Mouse (Mus musculus) adipocyte (in vitro differentiated cells): ENCODE results near the gene Gnb4.

Source experiments
- DNase-seq: peaks from one replicate; pipeline ENCODE4 v3.0.0-alpha.2; 2016; ENCODE audit warnings: low spot score

Gene Gnb4

DNA sequence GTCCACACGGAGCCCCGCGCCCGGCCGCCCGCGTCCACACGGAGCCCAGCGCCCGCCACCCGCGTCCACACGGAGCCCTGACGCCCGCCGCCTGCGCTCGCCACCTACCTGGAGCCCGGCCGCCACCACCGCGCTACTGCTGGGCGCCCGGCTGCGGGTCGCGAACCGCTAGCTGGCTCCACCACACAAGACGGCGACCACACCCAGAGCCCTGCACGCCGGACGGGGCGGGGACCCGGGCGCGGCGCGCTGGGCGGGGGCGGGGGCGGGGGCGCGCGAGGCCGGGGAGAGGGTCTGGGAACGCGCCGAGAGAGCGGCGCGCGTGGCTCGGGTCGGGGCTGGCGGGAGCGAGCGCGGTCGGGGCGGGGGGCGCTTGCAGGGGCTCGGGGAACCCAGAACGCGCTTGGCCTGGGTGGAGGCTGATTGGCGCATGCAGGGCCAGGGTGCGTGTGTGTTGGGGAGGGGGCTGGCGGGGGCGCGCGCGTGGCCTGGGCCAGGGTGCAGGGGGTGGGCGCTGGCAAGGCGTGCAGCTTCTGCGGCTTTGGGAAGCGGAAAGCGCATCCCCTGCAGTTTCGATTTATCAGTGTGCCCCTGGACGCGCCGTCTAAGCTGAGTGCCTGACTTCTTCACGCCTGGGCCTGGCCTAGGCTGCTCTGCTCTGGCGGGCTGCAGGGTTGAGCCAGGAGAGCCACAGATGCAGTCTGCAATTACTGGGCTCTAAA is at the start of gene Gnb4:
Gnb4 (minus strand) TSS at position 255 of the 722 bp plus-strand sequence.
- DNase-seq: no peak

GRCm38 (mm10) chr3:32661556-32661930 is 45.2 kb upstream of the Gnb4 start:
- DNase-seq: no peak

DNA sequence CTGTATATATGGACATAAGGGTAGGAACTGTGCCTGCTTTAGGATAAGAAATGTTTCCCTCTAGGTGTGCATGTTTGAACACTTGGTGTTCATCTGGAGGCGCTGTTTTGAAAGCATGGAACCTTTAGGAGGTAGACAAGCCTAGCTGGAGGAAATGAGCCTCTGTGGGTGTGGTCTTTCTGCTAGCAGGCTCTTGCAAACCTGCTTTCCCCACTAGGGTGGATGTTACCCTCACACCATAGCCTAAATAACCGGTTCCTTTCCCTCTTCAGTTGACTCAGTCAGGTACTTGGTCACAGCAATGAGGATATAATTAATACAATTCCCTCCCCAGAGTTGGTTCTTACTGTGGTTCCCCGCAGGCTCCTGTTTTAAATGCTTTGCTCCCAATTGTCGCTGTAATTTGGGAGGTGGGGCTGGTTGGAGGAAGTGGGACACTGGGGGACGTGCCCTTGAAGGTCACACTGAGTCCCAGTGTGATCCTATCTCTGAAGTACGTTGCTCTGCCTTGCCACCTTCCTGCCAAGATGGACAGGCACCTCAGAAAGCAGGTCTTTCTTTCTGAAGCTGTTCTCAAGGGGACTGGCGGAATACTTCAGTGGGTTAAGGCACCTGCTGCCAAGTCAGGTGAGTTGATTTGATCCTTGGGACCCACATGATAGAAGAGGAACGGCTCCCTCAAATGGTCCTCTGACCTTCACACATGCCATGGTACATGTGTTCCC is 44.6 kb upstream of the Gnb4 start:
- no peak for DNase-seq

DNA sequence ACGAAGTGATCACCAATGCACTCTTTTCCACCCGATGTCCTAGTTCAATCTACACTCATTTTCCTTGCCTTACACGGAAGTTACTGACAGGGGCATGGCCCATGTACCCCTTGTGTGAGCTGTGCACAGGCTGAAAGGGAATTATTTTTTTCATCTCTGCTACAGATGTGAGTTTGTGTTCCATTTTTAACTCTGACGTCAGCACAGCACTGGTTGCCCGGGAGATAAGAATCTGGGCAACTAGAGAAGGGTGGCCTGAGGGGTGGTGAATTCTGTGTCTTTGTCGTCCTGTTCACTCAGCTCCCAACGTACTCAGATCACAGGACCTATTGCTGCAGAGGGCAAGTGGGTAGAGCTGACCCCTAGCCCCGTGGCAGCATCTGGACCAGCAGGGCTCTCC is 43.9 kb upstream of the Gnb4 start:
- no peak for DNase-seq

DNA sequence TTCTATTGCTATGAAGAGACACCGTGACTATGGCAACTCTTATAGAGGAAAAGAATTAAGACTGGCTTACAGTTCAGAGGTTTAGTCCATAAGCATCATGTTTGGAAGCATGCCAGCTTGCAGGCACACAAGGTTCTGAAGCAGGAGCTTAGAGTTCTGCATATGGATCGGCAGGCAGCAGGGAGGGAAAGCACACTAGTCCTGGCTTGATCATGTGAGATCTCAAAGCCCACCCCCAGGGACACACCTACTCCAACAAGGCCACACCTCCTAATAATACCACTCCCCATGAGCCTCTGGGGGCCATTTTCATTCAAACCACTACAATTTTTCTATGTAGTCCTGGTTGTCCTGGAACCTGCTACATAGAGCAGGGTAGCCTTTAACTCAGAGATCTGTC is 43.1 kb upstream of the Gnb4 start:
- DNase-seq: no peak

DNA sequence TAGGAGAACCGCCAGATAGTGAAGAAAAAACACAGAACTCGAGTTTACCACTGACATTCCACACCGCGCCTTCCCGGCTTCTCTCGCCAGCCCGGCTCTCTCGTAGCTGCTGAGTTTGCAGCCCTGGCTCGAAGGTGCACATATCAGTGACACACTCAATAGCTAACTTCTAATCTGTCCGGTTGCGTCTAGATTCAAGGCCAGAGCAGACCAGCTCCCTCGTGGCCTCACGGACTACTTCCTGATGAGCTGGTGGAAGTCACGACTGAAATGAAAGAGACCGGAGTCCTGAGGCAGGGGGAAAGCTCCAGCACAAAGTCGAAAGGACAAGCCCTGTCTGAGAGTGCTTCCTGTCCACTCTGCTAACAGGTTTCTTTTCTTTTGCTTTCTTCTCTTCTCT is 42.4 kb upstream of the Gnb4 start:
- DNase-seq: no peak

- no peak for DNase-seq
Measured at GRCm38 (mm10) chr3:32658401-32658800, 42.0 kb upstream of the Gnb4 start.

GRCm38 (mm10) chr3:32656398-32656994 is 40.1 kb upstream of the Gnb4 start:
- DNase-seq: no peak

DNA sequence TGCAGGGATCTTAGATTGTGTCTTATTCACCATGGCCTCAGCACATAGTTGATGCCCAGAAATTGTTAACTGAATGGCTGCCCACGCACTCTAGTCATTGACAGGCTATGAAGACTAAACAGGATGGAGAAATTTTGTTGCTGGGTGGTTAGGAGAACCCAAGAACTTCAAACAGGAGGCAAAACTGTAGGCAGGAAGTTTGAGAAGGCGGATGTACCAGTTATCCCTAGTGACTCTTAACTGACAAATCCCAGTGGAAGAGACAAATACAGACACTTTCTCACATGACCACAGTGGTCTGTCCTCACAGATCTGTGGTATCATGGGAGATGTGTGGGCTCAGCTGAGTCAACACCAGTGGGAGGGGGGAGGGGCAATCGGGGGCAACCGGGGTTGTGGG is 39.6 kb upstream of the Gnb4 start:
- DNase-seq: no peak

- DNase-seq: peak; percentile 46
Measured at GRCm38 (mm10) chr3:32652739-32653138, 36.4 kb upstream of the Gnb4 start.

DNA sequence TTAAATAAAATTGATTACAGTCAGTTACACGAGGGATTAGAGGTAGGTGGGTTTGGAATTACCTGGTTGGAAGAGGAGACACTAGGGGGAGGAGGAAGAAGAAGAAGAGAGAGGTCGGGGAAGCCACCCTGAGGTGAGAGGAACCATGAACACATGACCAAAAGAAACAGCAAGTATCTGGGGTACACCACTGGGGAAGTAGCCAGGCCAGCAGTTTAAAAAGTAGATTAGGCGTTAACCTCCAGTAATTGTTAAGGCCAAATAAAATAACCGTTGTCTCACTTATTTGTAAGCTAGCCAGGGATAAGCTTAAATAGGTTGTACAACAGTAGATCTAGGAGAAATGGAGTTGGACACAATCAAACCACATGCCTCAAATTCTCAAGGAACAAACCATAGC is 32.9 kb upstream of the Gnb4 start:
- no peak for DNase-seq

GRCm38 (mm10) chr3:32646918-32647317 is 30.5 kb upstream of the Gnb4 start:
- DNase-seq: no peak

- no peak for DNase-seq
Measured at GRCm38 (mm10) chr3:32644751-32645150, 28.4 kb upstream of the Gnb4 start.

DNA sequence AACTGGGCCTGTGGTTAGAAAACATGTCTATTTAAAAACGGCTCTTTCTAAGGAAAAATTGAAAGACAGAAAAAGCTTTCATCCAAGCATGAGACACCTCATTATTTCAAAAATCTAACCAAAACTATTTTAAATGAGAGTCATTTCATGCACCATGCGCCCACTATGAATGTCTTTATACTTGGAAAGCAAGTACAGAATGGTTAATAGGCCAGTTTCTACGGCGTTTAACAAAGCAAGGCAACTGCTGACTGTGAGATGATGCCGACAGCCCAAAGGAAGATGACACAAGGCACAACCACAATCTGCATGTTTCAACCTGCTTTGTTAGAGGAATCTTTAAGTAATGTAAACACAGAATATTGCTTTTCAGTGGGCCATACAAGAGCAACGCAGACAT is 25.7 kb upstream of the Gnb4 start:
- no peak for DNase-seq

GRCm38 (mm10) chr3:32638240-32638639 is 21.9 kb upstream of the Gnb4 start:
- no peak for DNase-seq

DNA sequence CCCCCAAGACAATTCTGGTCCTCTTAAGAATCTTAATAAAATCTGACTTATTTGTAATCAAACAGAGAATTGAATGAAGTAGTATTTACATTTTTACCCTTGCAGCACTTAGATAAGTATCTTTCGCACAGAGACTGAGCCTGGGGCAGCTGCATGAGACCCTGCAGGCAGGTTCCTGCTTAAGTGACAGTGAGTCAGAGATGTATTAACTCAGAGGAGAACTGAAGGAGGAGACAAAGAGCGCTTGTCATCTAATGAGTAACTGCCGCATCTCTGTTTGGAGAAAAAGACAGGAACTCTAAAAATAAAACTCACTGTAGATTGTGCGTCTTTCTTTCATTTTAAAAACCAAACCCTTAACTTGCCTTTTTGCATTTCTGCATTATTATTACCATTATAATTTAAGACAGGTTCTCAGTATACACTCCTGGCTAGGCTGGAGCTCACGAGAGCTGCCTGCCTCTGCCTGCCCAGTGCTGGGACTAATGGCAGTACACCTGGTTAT is 16.4 kb upstream of the Gnb4 start:
- DNase-seq: no peak

- DNase-seq: no peak
Measured at GRCm38 (mm10) chr3:32630210-32630609, 13.8 kb upstream of the Gnb4 start.

GRCm38 (mm10) chr3:32628141-32628540 is 11.8 kb upstream of the Gnb4 start:
- DNase-seq: no peak

DNA sequence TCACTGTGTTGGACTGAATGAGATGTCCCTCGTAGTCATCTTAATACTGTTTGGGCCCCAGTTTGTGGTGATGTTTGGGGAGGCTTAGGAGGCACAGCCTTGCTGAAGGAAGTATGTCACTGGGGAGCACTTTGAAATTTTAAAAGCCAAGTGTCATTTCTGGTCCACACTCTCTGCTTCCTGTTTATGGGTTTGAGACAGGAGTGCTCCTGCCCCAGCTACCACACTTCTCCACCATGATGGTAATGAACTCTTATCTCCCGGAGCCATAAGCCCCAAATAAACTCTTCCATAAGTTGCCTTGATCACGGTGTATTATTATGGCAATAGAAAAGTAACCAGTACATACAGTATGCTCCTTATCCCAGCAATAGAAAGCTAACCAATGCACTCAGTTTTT is 5.7 kb upstream of the Gnb4 start:
- DNase-seq: no peak

DNA sequence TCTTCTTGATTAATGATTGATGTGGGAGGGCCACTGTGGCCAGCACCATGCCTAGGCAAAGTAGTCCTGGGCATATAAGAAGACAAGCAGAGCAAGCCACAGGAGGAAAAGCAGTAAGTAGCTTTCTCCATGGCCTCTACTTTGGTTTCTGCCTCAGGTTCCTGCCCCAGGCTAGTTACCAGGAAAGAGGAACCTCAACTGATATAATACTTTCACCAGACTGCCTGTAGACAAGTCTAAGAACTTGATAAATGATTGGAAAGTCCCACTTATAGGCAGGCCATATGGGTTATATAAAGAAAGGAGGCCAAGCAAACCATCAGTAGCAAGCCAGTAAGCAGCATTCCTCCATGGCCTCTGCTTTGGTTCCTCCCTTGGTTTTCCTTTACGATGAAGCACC is 5.3 kb upstream of the Gnb4 start:
- no peak for DNase-seq

- DNase-seq: no peak
Measured at GRCm38 (mm10) chr3:32617053-32617642, 763 bp upstream of the Gnb4 start.

DNA sequence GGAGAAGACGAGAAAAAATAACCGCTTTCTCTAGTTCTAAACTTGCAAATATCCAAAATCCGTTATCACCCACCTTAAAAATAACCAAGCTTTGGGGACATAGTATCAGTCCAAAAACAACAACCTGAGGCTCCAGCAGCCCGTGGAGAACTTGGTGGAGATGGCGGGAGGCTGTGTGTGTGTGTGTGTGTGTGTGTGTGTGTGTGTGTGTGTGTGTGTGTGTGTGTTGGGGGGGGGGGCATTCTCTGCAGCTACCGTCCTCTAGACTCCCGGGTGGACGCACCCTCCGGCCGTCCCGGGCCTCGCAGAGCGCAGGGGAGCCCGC is 417 bp downstream of the Gnb4 start:
- DNase-seq: no peak

GRCm38 (mm10) chr3:32615376-32615775 is 1.0 kb downstream of the Gnb4 start:
- DNase-seq: no peak
